Mouse (Mus musculus) brain, embryonic 14.5 days (tissue): Measurements from ENCODE around the gene Zfp36.

Source experiments
- CTCF ChIP-seq: fragments of 200-500 bp; IDR thresholded peaks from 2 replicates; pipeline ENCODE4 v1.5.1; 2012; ENCODE audit warnings: inconsistent platforms, mild to moderate bottlenecking, moderate library complexity, borderline replicate concordance; ENCODE audit not compliant: insufficient read depth, insufficient read length; ENCODE audit errors: extremely low read depth
- POLR2A ChIP-seq: fragments of 200-500 bp; IDR thresholded peaks from 2 replicates; pipeline ENCODE4 v1.6.1; 2012; ENCODE audit warnings: mild to moderate bottlenecking, inconsistent platforms, borderline replicate concordance; ENCODE audit not compliant: poor library complexity, insufficient read depth, insufficient read length, severe bottlenecking; ENCODE audit errors: extremely low read depth

GRCm38 (mm10) chr7:28370977-28371513 lies 9.0 kb downstream of the Zfp36 start:
- TF ChIP-seq CTCF (no peak), POLR2A (no peak)
